Mouse (Mus musculus) small intestine, adult 2 months (tissue): ENCODE measurements around the gene Espn.

Experiments used
- CTCF ChIP-seq: fragments of 200-500 bp; IDR thresholded peaks from 2 replicates; pipeline ENCODE4 v1.5.1; 2012; ENCODE audit warnings: low read depth, mild to moderate bottlenecking, control low read depth, inconsistent platforms, low read length, moderate library complexity, mixed read lengths; ENCODE audit not compliant: insufficient replicate concordance, insufficient read length; ENCODE audit errors: extremely low read depth
- POLR2A ChIP-seq: fragments of 200-500 bp; IDR thresholded peaks from 2 replicates; pipeline ENCODE4 v1.6.1; 2012; ENCODE audit warnings: low read depth, mild to moderate bottlenecking, control low read depth, inconsistent platforms, low read length, moderate library complexity

- TF ChIP-seq POLR2A, result no peak
- no peak for TF ChIP-seq CTCF
Measured at GRCm38 (mm10) chr4:152115921-152116612, 36.1 kb downstream of the Espn start, which contains the start of gene Tnfrsf25.
